Mouse (Mus musculus) limb, embryonic 15.5 days (tissue): ENCODE data around the gene Oosp3. TPM values are rescaled to one million over a fixed set of nuclear protein-coding genes. Genes with fewer than 3 reads are reported as not detected.

Experiments
- ATAC-seq: fragments of 200-750 bp; cut with Nextera tagmentation; 2 replicates; pipeline ENCODE4 v1.8.0; 2017; ENCODE audit warnings: low read depth, moderate TSS enrichment; ENCODE audit not compliant: insufficient number of reproducible peaks, low FRiP score, low TSS enrichment
- H3K27ac ChIP-seq: fragments of 300-500 bp; sonication (generic); 2 replicates; pipeline ENCODE4 v1.5.1; 2015; ENCODE audit warnings: moderate library complexity, mild to moderate bottlenecking, inconsistent platforms
- H3K27me3 ChIP-seq: fragments of 300-500 bp; sonication (generic); 2 replicates; pipeline ENCODE4 v1.6.1; 2015; ENCODE audit warnings: inconsistent platforms
- H3K36me3 ChIP-seq: fragments of 300-500 bp; sonication (generic); 2 replicates; pipeline ENCODE4 v1.6.1; 2015; ENCODE audit warnings: inconsistent platforms
- H3K4me1 ChIP-seq: fragments of 300-500 bp; sonication (generic); 2 replicates; pipeline ENCODE4 v1.6.1; 2015; ENCODE audit warnings: inconsistent platforms
- H3K4me2 ChIP-seq: fragments of 300-500 bp; sonication (generic); 2 replicates; pipeline ENCODE4 v1.6.1; 2015; ENCODE audit warnings: mild to moderate bottlenecking, inconsistent platforms
- H3K4me3 ChIP-seq: fragments of 300-500 bp; sonication (generic); 2 replicates; pipeline ENCODE4 v1.5.1; 2015; ENCODE audit warnings: mild to moderate bottlenecking, inconsistent platforms
- H3K9ac ChIP-seq: fragments of 300-500 bp; sonication (generic); 2 replicates; pipeline ENCODE4 v1.6.1; 2015; ENCODE audit warnings: inconsistent platforms
- H3K9me3 ChIP-seq: fragments of 300-500 bp; sonication (generic); 2 replicates; pipeline ENCODE4 v1.6.1; 2016; ENCODE audit warnings: inconsistent platforms
- WGBS: fragments of 180-500 bp; shearing (Covaris S2); methylation state at CpG from one replicate; pipeline ENCODE4 v1.1.7; 2015; 5-methylcytosine and 5-hydroxymethylcytosine counted together
- polyA plus RNA-seq: library from polyadenylated mRNA; unstranded; fragments of >200 nt; fragmentation: Nextera tagmentation; extraction: Ambion mirVana; gene quantifications from 2 replicates; pipeline ENCODE4 v1.2.1, GENCODE M21; 2015

The Oosp3 gene
- not detected in 2 replicates for polyA plus RNA-seq

- Histone ChIP-seq H3K27me3 (no peaks in the 10 kb centered on the region), H3K36me3 (no peaks in the 10 kb centered on the region), H3K27ac (no peak within 1 kb of the TSS), H3K4me3 (no peak within 1 kb of the TSS), H3K4me2 (no peak within 1 kb of the TSS), H3K9me3 (no peaks in the 10 kb centered on the region), H3K4me1 (no peaks in the 10 kb centered on the region), H3K9ac (no peak within 1 kb of the TSS)
- ATAC-seq, result no peak
- 80% methylated on average over 2 of the region's 2 CpGs for WGBS
These were observed at the start of gene Oosp3 for GRCm38 (mm10) chr19:11696755-11697154. Gene Oosp3 (plus strand): TSS chr19:11697055.

GRCm38 (mm10) chr19:11649564-11649963 lies 47.3 kb upstream of the Oosp3 start:
- H3K36me3 ChIP-seq, result no peaks in the 10 kb centered on the region
- ATAC-seq, result no peak
- WGBS, result 83% methylated on average over 4 of the region's 4 CpGs
- no peak overlapping the region for H3K4me2 ChIP-seq
- H3K9me3 ChIP-seq, result no peaks in the 10 kb centered on the region
- no peak overlapping the region for H3K9ac ChIP-seq
- H3K4me3 ChIP-seq, result no peak overlapping the region
- no peak overlapping the region for H3K27ac ChIP-seq
- no peaks in the 10 kb centered on the region for H3K27me3 ChIP-seq
- H3K4me1 ChIP-seq, result no peaks in the 10 kb centered on the region

GRCm38 (mm10) chr19:11659142-11659541 lies 37.7 kb upstream of the Oosp3 start:
- WGBS, result 64% methylated on average over 2 of the region's 2 CpGs
- H3K4me2 ChIP-seq, result no peak overlapping the region
- ATAC-seq, result no peak
- no peaks in the 10 kb centered on the region for H3K27me3 ChIP-seq
- H3K27ac ChIP-seq, result no peak overlapping the region
- H3K9me3 ChIP-seq, result no peaks in the 10 kb centered on the region
- H3K36me3 ChIP-seq, result no peaks in the 10 kb centered on the region
- H3K9ac ChIP-seq, result no peak overlapping the region
- H3K4me1 ChIP-seq, result no peaks in the 10 kb centered on the region
- H3K4me3 ChIP-seq, result no peak overlapping the region

- WGBS, result 89% methylated on average over 5 of the region's 5 CpGs
- no peaks in the 10 kb centered on the region for H3K9me3 ChIP-seq
- no peak within 1 kb of the TSS for H3K4me3 ChIP-seq
- H3K4me1 ChIP-seq, result no peaks in the 10 kb centered on the region
- no peaks in the 10 kb centered on the region for H3K27me3 ChIP-seq
- no peak within 1 kb of the TSS for H3K27ac ChIP-seq
- H3K36me3 ChIP-seq, result no peaks in the 10 kb centered on the region
- H3K4me2 ChIP-seq, result no peak within 1 kb of the TSS
- H3K9ac ChIP-seq, result no peak within 1 kb of the TSS
- no peak for ATAC-seq
These were observed 36.4 kb upstream of the Oosp3 start, which contains the start of gene Oosp2 for GRCm38 (mm10) chr19:11660459-11660858. Gene Oosp2 (minus strand): TSS chr19:11660559.

- no peak overlapping the region for H3K4me3 ChIP-seq
- ATAC-seq, result no peak
- H3K27me3 ChIP-seq, result no peaks in the 10 kb centered on the region
- no peaks in the 10 kb centered on the region for H3K9me3 ChIP-seq
- no peaks in the 10 kb centered on the region for H3K36me3 ChIP-seq
- no peak overlapping the region for H3K4me2 ChIP-seq
- no peak overlapping the region for H3K27ac ChIP-seq
- no peaks in the 10 kb centered on the region for H3K4me1 ChIP-seq
- H3K9ac ChIP-seq, result no peak overlapping the region
These were observed 35.3 kb upstream of the Oosp3 start for GRCm38 (mm10) chr19:11661562-11661961.

GRCm38 (mm10) chr19:11690839-11691238 lies 6.0 kb upstream of the Oosp3 start, which contains the start of gene Oosp1:
Gene Oosp1 (minus strand): TSS chr19:11691150.
- Histone ChIP-seq H3K4me1 (no peaks in the 10 kb centered on the region), H3K9me3 (no peaks in the 10 kb centered on the region), H3K4me2 (no peak within 1 kb of the TSS), H3K9ac (no peak within 1 kb of the TSS), H3K36me3 (no peaks in the 10 kb centered on the region), H3K27me3 (no peaks in the 10 kb centered on the region), H3K27ac (no peak within 1 kb of the TSS), H3K4me3 (no peak within 1 kb of the TSS)
- WGBS, result 45% methylated on average over 5 of the region's 5 CpGs
- no peak for ATAC-seq

DNA sequence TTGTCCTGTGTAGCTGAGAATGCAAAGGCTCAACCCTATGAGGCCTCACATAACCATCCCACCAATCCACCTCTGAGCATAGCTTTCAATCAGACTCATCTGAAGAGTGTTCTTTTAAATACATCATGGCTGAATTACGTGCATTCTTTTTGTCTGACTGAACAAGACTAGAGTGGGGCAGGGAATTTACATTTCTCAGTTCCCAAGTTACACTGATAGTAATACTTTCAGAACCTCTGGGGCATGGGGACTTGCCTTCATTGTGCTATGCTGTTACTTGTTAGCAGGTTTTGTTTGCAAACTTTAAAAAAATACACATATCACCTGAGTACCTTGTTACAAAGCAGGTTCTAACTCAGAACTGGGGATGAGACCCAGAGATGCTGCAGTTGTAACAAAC lies 5.4 kb upstream of the Oosp3 start:
- Histone ChIP-seq H3K27ac (no peak overlapping the region), H3K9ac (no peak overlapping the region), H3K36me3 (no peaks in the 10 kb centered on the region), H3K4me3 (no peak overlapping the region), H3K4me1 (no peaks in the 10 kb centered on the region), H3K27me3 (no peaks in the 10 kb centered on the region), H3K9me3 (no peaks in the 10 kb centered on the region), H3K4me2 (no peak overlapping the region)
- no peak for ATAC-seq
- 51% methylated on average over 1 of the region's 1 CpGs for WGBS

- H3K4me3 ChIP-seq, result no peak overlapping the region
- no peaks in the 10 kb centered on the region for H3K9me3 ChIP-seq
- no peak overlapping the region for H3K4me2 ChIP-seq
- H3K9ac ChIP-seq, result no peak overlapping the region
- WGBS, result 85% methylated on average over 6 of the region's 6 CpGs
- H3K36me3 ChIP-seq, result no peaks in the 10 kb centered on the region
- ATAC-seq, result no peak
- H3K27ac ChIP-seq, result no peak overlapping the region
- no peaks in the 10 kb centered on the region for H3K4me1 ChIP-seq
- no peaks in the 10 kb centered on the region for H3K27me3 ChIP-seq
These were observed 1.5 kb downstream of the Oosp3 start for GRCm38 (mm10) chr19:11698342-11698741.

DNA sequence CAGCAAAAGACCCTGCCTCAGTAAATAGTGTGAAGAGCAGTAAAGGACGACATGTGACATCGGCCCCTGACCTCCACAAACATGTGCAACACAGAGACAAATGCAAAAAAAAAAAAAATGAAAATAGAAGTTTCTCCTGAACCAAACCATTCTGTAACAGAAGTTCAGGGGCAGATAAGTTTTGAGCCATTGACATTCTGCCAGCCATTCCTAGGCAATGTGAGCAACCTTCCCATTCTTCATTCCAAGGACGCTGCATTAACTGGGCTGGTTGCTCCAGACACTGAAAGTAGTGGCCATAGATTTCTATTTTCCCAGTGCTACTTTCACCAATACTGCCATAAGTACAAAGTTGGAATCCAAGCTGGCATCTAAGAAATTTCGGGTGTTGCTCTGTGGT lies 15.6 kb downstream of the Oosp3 start:
- Histone ChIP-seq H3K9ac (no peak overlapping the region), H3K4me1 (no peaks in the 10 kb centered on the region), H3K4me3 (no peak overlapping the region), H3K27me3 (no peaks in the 10 kb centered on the region), H3K27ac (no peak overlapping the region), H3K9me3 (no peaks in the 10 kb centered on the region), H3K4me2 (no peak overlapping the region), H3K36me3 (no peaks in the 10 kb centered on the region)
- ATAC-seq, result no peak
- 80% methylated on average over 4 of the region's 4 CpGs for WGBS

DNA sequence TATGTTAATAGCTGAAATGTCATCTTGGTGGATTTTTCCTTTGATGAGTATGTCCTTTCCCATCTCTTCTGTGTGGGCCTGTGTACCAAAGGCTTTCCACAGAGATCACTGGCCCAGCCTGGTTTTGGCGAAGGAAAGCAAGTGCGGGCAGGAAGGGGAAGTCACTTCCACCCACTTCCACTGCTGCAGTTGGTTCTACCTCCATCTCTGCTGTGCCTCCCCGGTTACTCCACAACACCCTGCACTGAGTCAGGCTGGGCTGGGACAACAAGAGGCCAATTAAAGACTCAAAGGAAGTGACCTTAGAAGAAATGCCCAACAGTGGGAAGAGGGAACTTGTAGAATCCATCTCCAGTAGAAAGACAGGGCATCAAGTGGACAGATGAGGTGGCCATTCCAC lies 23.2 kb downstream of the Oosp3 start:
- H3K4me1 ChIP-seq, result no peaks in the 10 kb centered on the region
- 87% methylated on average over 3 of the region's 3 CpGs for WGBS
- no peak for ATAC-seq
- H3K36me3 ChIP-seq, result no peaks in the 10 kb centered on the region
- no peaks in the 10 kb centered on the region for H3K9me3 ChIP-seq
- H3K4me2 ChIP-seq, result no peak overlapping the region
- H3K9ac ChIP-seq, result no peak overlapping the region
- H3K27ac ChIP-seq, result no peak overlapping the region
- H3K27me3 ChIP-seq, result no peaks in the 10 kb centered on the region
- H3K4me3 ChIP-seq, result no peak overlapping the region

GRCm38 (mm10) chr19:11723870-11724269 lies 27.0 kb downstream of the Oosp3 start:
- H3K4me1 ChIP-seq, result no peaks in the 10 kb centered on the region
- WGBS, result 87% methylated on average over 2 of the region's 2 CpGs
- no peaks in the 10 kb centered on the region for H3K36me3 ChIP-seq
- no peak overlapping the region for H3K27ac ChIP-seq
- H3K4me2 ChIP-seq, result no peak overlapping the region
- no peaks in the 10 kb centered on the region for H3K9me3 ChIP-seq
- H3K27me3 ChIP-seq, result no peaks in the 10 kb centered on the region
- H3K4me3 ChIP-seq, result no peak overlapping the region
- no peak for ATAC-seq
- no peak overlapping the region for H3K9ac ChIP-seq

GRCm38 (mm10) chr19:11724275-11724674 lies 27.4 kb downstream of the Oosp3 start:
- no peaks in the 10 kb centered on the region for H3K36me3 ChIP-seq
- no peaks in the 10 kb centered on the region for H3K9me3 ChIP-seq
- no peak overlapping the region for H3K9ac ChIP-seq
- WGBS, result 78% methylated on average over 6 of the region's 6 CpGs
- H3K4me3 ChIP-seq, result no peak overlapping the region
- no peaks in the 10 kb centered on the region for H3K4me1 ChIP-seq
- H3K27ac ChIP-seq, result no peak overlapping the region
- no peak overlapping the region for H3K4me2 ChIP-seq
- H3K27me3 ChIP-seq, result no peaks in the 10 kb centered on the region
- ATAC-seq, result no peak

- Histone ChIP-seq H3K4me1 (no peaks in the 10 kb centered on the region), H3K27ac (no peak overlapping the region), H3K4me3 (no peak overlapping the region), H3K27me3 (no peaks in the 10 kb centered on the region), H3K4me2 (no peak overlapping the region), H3K36me3 (no peaks in the 10 kb centered on the region), H3K9me3 (no peaks in the 10 kb centered on the region), H3K9ac (no peak overlapping the region)
- WGBS, result 80% methylated on average over 2 of the region's 2 CpGs
- no peak for ATAC-seq
These were observed 29.1 kb downstream of the Oosp3 start for GRCm38 (mm10) chr19:11725915-11726314.
